Mouse (Mus musculus): ENCODE measurements around the gene Dntt. TPM values are rescaled to one million over a fixed set of nuclear protein-coding genes. Genes with fewer than 3 reads are reported as not detected.
A peak's percentile ranks its signal among the peaks of the same experiment; 100 is the strongest.

The Dntt gene
- total RNA-seq, 2 experiments from 2014 or later, result 0.38 TPM; not detected in 1

GRCm38 (mm10) chr19:41008674-41009395 is 20.2 kb upstream of the Dntt start:
- no peak for DNase-seq

DNA sequence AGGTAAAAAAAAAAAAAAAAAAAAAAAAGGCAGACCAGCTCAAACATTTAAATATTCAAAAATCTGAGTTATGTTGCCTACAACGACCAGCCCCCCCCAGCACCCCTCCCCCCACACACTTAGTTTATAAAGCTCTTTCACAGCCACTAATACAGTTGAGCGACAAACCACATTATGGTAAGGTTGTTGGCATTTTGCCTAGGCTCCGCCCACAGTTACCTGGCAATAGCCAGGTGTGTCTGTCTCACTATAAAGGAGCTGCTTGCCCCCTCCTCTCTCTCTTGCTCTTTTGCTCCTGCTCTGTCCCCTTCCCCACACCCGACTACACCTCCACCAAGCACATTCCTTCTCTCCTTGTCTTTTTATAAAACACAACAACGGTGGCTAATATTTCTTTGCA is 17.4 kb upstream of the Dntt start:
- DNase-seq, result no peak

- DNase-seq, result no peak
These were observed 15.5 kb upstream of the Dntt start for GRCm38 (mm10) chr19:41013591-41013990.

GRCm38 (mm10) chr19:41014003-41014402 is 15.1 kb upstream of the Dntt start:
- DNase-seq, result no peak

DNA sequence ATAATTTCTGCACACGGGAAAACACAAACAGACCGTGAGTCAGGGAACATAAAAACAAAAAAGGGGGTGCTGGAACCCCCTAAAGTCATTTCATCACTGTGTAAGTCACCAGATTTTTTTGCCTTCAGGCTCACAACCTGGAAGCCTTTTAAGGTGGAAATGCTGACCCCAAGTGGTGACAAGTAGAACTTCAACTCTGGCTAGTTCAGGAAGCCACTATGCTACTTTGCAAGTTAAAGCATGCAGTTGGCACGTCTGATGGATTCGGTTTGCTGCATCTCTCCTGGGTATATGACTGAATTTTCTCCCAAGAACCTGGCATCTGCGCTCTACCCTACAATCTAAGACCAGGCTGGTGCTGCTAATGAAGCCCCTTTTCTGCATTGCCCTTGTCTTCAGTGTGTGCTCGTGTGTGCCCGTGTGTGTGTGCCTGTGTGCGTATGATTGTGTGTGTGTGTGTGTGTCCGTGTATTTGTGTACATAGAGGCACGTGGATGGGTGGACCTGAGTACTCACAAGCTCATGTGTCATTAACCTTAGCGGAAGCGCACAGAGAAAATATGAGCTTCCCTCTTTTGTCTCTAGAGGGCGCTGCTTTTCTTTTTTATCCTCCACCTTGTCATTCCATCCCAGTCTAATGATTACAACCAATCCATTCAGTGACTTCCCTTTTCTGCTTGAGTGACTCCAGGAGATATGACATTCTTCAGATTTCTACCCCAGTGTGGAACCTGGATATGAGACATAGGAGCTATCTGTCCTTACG is 12.9 kb upstream of the Dntt start:
- DNase-seq, result peak; percentile 32

GRCm38 (mm10) chr19:41019164-41019675 is 9.9 kb upstream of the Dntt start:
- DNase-seq, result no peak

- no peak for DNase-seq
These were observed 8.5 kb upstream of the Dntt start for GRCm38 (mm10) chr19:41020537-41020936.

GRCm38 (mm10) chr19:41022244-41022643 is 6.8 kb upstream of the Dntt start:
- DNase-seq, result no peak

DNA sequence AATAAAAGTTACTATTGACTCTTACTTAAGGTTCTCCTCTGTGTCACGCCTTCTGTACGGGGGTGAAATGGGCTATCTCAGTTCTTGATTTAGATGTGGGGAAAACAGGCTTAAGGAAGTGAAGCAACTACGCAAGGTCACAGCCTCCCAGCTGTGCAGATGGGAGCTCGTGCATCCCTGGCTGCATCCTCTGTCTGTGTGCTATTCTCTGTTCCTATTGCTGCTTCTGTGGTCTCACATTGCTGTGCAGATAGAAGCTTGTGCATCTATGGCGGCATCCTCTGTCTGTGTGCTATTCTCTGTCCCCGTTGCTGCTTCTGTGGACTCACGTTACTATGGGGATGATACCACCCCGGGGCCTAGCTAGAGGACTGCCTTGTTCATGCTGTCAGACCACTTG is 2.5 kb upstream of the Dntt start:
- no peak for DNase-seq

DNA sequence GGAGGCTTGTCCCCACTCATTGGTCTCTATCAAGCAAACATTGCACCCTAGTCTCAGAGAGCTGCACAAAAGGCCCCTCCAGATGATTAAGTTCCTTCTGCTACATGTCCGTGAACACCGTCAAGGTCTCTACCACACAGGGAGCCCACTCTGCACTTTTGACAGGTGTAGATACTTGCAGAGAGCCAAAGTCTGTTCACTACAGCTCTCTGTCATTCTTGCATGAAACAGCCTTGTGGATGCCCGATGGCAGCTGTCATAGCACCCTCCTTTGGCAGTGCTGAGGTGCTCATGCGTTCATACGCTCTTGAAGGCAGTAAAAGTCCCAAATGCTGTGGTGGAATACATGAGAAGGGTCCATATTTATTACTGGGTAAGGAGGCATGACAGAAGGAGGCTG is 2.1 kb upstream of the Dntt start:
- no peak for DNase-seq

- no peak for DNase-seq
These were observed 1.5 kb upstream of the Dntt start for GRCm38 (mm10) chr19:41027601-41028000.

GRCm38 (mm10) chr19:41030161-41030560 is 1.1 kb downstream of the Dntt start:
- DNase-seq, result no peak

GRCm38 (mm10) chr19:41031009-41031408 is 1.9 kb downstream of the Dntt start:
- no peak for DNase-seq

DNA sequence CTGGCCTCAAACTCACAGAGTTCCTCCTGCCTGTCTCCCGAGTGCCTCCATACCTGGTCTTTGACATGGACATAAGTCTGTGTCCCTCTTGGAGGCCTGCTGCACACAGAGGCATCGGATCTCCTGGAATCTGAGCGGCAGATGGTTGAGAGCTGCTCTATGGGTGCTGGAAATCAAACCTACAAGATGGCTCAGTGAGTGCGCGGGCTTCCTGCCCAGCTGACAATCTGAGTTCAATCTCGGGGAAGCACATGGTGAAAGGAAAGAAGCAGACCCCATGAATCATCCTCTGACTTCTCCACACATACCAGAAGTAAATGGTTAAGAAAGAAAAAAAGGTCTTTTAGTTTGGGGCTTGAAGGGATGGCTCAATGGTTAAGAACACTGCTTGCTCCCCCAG is 2.8 kb downstream of the Dntt start:
- DNase-seq, result no peak

DNA sequence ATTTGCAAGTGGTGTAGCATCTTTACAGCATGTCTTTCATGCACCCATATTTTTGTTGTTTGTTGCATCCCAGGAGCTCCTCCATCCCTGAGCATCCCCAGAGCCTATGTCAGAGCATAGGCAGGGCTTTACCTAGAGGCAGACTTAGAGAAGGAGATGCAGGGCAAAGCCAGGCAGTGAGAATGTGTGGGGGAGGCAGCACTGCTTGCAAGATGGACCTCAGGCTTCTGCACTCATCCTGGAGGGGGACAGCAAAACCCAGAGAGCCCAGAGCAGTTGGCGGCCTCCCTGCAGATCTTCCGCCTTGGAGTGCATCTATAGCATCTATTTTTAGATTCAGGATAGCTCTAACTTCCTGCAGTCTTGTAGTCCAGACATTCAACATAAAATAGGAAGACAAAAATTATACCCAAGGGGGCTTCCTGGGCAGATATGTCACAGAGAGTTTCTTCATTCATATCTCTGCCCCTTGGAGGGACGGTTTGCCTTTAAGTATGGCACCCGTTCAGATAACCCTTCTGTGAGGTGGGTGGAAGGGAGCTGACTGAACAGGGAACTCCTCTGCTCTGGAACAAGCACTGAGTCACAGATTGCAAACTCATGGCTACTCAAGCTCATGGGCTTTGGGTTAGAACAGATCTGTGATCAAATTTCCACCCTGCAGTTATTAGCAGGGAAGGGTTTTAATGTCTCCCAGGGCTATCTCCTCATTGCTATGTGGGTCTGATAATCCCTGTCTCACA is 6.9 kb downstream of the Dntt start:
- no peak for DNase-seq

- DNase-seq, result no peak
These were observed 10.0 kb downstream of the Dntt start for GRCm38 (mm10) chr19:41039110-41039509.

- DNase-seq, result no peak
These were observed 16.2 kb downstream of the Dntt start for GRCm38 (mm10) chr19:41045091-41045770.

DNA sequence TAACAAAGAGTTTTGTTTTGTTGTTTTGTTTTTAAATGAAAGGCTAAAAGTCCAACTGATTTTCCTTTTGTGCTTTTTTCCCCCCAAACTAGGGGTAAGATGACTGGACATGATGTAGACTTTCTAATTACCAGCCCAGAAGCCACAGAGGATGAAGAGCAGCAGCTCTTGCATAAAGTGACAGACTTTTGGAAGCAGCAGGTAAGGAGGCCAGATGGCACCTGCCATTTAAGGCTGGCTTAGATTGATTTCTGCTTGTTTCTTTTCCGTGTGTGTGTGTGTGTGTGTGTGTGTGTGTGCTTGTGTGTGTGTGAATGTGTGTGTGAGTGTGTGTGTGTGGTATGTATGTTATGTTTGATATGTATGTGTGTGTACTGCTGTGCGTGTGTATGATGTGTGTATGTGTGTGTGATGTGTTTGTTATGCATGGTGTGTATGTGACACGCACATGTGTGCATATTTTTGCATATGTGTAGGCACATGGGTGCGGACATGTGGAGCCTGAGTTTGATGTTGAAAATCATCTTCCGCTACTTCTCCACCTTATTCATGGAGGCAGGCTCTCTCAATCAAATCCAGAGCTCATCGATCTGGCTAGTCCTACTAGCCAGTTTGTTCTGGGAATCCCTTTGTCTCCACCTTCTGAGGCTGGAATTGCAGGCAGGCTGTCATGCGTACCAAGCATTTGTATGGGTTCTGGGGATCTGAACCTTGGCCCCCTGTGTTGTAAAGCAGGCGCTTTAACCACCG is 18.5 kb downstream of the Dntt start:
- no peak for DNase-seq

- DNase-seq, result no peak
These were observed 19.1 kb downstream of the Dntt start for GRCm38 (mm10) chr19:41048187-41048559.

DNA sequence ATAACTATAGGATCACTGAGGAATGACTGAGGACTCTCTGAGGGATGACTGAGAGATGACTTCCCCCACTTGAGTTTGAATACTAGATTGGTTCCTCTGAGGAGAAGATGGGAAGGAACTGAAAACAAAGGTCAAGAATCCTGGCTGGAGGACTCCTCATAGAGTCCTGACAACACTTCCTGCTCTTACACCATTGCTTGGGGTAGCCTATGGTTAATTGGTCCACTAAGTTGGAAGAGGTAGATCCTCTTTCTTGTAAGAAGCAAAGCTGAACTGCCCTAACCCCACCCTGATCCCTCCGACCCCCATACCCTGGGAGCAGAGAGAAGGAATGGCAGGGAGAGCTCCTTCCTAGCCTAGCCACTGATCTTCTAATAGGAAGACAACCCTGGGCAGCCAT is 22.6 kb downstream of the Dntt start:
- no peak for DNase-seq

DNA sequence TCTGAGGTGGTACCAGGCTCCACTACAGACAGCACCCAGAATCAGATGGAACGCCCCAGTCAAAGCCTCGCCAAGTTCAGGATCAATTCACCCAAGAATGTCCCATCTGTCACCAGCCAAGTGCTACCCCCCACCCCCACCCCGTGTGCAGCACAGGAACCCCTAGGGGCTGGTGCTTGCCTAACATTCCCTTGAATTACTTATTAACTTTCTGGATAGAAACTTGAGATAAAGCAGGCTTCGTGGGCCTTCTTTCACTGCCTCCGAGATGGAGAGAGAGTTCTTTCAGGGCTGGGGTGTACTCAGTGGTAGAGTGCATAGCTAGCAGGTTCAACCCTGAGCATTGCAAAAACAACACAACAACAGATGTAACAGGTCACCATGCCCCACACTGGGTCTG is 23.2 kb downstream of the Dntt start:
- DNase-seq, result no peak

GRCm38 (mm10) chr19:41053530-41053929 is 24.5 kb downstream of the Dntt start:
- DNase-seq, result peak; percentile 22
